In the genomic region with DNA sequence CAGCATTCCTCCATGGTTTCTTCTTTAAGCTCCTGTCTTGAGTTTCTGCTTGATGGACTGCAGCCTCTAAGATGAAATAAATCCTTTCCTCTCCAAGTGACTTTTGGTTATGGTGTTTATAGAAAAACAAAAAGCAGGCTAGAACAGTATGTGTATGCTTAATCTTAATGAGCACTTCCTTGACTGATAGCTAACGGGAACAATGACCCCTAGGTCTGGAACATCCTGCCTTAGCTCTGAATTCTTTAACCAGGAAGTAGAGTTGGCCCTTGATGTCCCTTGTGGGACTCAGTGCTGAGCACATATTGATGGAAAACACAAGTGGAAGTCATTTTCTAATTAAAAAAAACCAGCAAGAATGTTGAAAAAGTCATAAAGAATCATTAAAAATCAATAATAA, we compare ENCODE assay signal across 15 mouse cellular contexts.
"Had no signal": no experiment of that assay in that cellular context is flagged by ENCODE, and none has a peak within 500 bp of the region (broad histone marks: within the 10 kb centered on the region; RNA-seq: fewer than 3 reads in every experiment).

No protein-coding gene starts in this region.

- H3K4me3 ChIP-seq: megakaryocyte, embryonic 14.5 days; midbrain, embryonic 13.5 days; midbrain, embryonic 15.5 days; neural tube, embryonic 12.5 days; stomach, embryonic 15.5 days had no signal

- H3K9ac ChIP-seq: lung, embryonic 14.5 days; midbrain, embryonic 13.5 days; midbrain, embryonic 15.5 days; neural tube, embryonic 12.5 days; stomach, embryonic 15.5 days had no signal

- ATAC-seq: midbrain, embryonic 13.5 days; midbrain, embryonic 15.5 days had no signal

- H3K27ac ChIP-seq: midbrain, embryonic 13.5 days; midbrain, embryonic 15.5 days; neural tube, embryonic 12.5 days; stomach, embryonic 15.5 days; stomach, postnatal 0 days had no signal

- H3K4me1 ChIP-seq: megakaryocyte, embryonic 14.5 days; midbrain, embryonic 13.5 days; midbrain, embryonic 15.5 days; neural tube, embryonic 12.5 days; stomach, embryonic 15.5 days had no signal

- H3K36me3 ChIP-seq: midbrain, embryonic 13.5 days; midbrain, embryonic 15.5 days; neural tube, embryonic 12.5 days; stomach, embryonic 15.5 days had no signal

- H3K27me3 ChIP-seq: megakaryocyte, embryonic 14.5 days; midbrain, embryonic 13.5 days; midbrain, embryonic 15.5 days; neural tube, embryonic 12.5 days; stomach, embryonic 15.5 days had no signal

- H3K4me2 ChIP-seq: lung, embryonic 14.5 days; midbrain, embryonic 11.5 days; midbrain, embryonic 13.5 days; midbrain, embryonic 15.5 days; neural tube, embryonic 12.5 days; stomach, embryonic 15.5 days had no signal

- H3K9me3 ChIP-seq: midbrain, embryonic 13.5 days; midbrain, embryonic 15.5 days; neural tube, embryonic 12.5 days; stomach, embryonic 15.5 days had no signal

- DNase-seq: lung, adult 18-20 months; lung, embryonic 14.5 days; lung, postnatal 10 days; lung, postnatal 4 days; right cerebral cortex, postnatal 14 days; thymus, adult 2 months; thymus, postnatal 25 days; thymus, postnatal 4 days had no signal
